Mouse (Mus musculus): ENCODE results near the gene Socs3. TPM values are rescaled to one million over a fixed set of nuclear protein-coding genes. Genes with fewer than 3 reads are reported as not detected.
A peak's percentile ranks its signal among the peaks of the same experiment; 100 is the strongest.

The Socs3 gene
- polyA plus RNA-seq, 1 experiment, result 64.6 TPM

GRCm38 (mm10) chr11:117936202-117936601 lies 33.6 kb downstream of the Socs3 start:
- WGBS, result 19% methylated on average over 8 of the region's 8 CpGs
- DNase-seq (ENCODE audit: low read depth, low spot score), result peak; percentile 59

GRCm38 (mm10) chr11:117935616-117936015 lies 34.2 kb downstream of the Socs3 start:
- no peak for DNase-seq (ENCODE audit: low read depth, low spot score)
- 61% methylated on average over 9 of the region's 9 CpGs for WGBS

GRCm38 (mm10) chr11:117934576-117935368 lies 35.1 kb downstream of the Socs3 start:
- DNase-seq (ENCODE audit: low read depth, low spot score), result no peak
- 68% methylated on average over 5 of the region's 5 CpGs for WGBS

- 10% methylated on average over 2 of the region's 2 CpGs for WGBS
- DNase-seq (ENCODE audit: low read depth, low spot score), result peak; percentile 68
These were observed 35.7 kb downstream of the Socs3 start for GRCm38 (mm10) chr11:117934168-117934567.

GRCm38 (mm10) chr11:117932195-117932594 lies 37.7 kb downstream of the Socs3 start:
- DNase-seq (ENCODE audit: low read depth, low spot score), result no peak
- WGBS, result 7% methylated on average over 4 of the region's 4 CpGs

GRCm38 (mm10) chr11:117931576-117931975 lies 38.3 kb downstream of the Socs3 start:
- no peak for DNase-seq (ENCODE audit: low read depth, low spot score)
- 67% methylated on average over 6 of the region's 6 CpGs for WGBS

GRCm38 (mm10) chr11:117930781-117931338 lies 39.0 kb downstream of the Socs3 start:
- no peak for DNase-seq (ENCODE audit: low read depth, low spot score)
- WGBS, result 3% methylated on average over 47 of the region's 48 CpGs

GRCm38 (mm10) chr11:117925541-117925940 lies 44.3 kb downstream of the Socs3 start:
- 89% methylated on average over 1 of the region's 1 CpGs for WGBS
- DNase-seq (ENCODE audit: low read depth, low spot score), result no peak

- no peak for DNase-seq (ENCODE audit: low read depth, low spot score)
- 27% methylated on average over 6 of the region's 6 CpGs for WGBS
These were observed 45.4 kb downstream of the Socs3 start for GRCm38 (mm10) chr11:117924466-117924865.

- WGBS, result 88% methylated on average over 11 of the region's 11 CpGs
- no peak for DNase-seq (ENCODE audit: low read depth, low spot score)
These were observed 46.6 kb downstream of the Socs3 start for GRCm38 (mm10) chr11:117923279-117923678.

GRCm38 (mm10) chr11:117919211-117919610 lies 50.6 kb downstream of the Socs3 start:
- DNase-seq (ENCODE audit: low read depth, low spot score), result no peak
- WGBS, result 33% methylated on average over 5 of the region's 5 CpGs

GRCm38 (mm10) chr11:117918541-117918940 lies 51.3 kb downstream of the Socs3 start:
- WGBS, result 79% methylated on average over 11 of the region's 11 CpGs
- no peak for DNase-seq (ENCODE audit: low read depth, low spot score)

Other genes starting within 250 kb of the Socs3 start
- gene Tmc8, start 188.0 kb downstream of the Socs3 start, polyA plus RNA-seq (2012; rRNA removed), result 25.5 and 33.4 TPM in 2 replicates
- 66.3 and 76.5 TPM in 2 replicates for gene Tmc6, start 187.8 kb downstream of the Socs3 start, polyA plus RNA-seq (2012; rRNA removed)
- gene 6030468B19Rik, start 172.4 kb downstream of the Socs3 start, polyA plus RNA-seq (2012; rRNA removed), result 0.40 and 0.41 TPM in 2 replicates
- gene Gm20708, start 160.4 kb downstream of the Socs3 start, polyA plus RNA-seq (2012; rRNA removed), result not detected in 2 replicates
- 317 and 353 TPM in 2 replicates for gene Syngr2, start 160.4 kb downstream of the Socs3 start, polyA plus RNA-seq (2012; rRNA removed)
- 9.3 and 13.5 TPM in 2 replicates for gene Afmid, start 144.1 kb downstream of the Socs3 start, polyA plus RNA-seq (2012; rRNA removed)
- gene Tk1, start 144.0 kb downstream of the Socs3 start, polyA plus RNA-seq (2012; rRNA removed), result 79.4 and 95.1 TPM in 2 replicates
- 35.8 and 45.0 TPM in 2 replicates for gene Birc5, start 120.8 kb downstream of the Socs3 start, polyA plus RNA-seq (2012; rRNA removed)
- gene Tmem235, start 109.3 kb downstream of the Socs3 start, polyA plus RNA-seq (2012; rRNA removed), result 0.09 and 0.26 TPM in 2 replicates
- 24.4 and 25.7 TPM in 2 replicates for gene Tha1, start 96.6 kb downstream of the Socs3 start, polyA plus RNA-seq (2012; rRNA removed)
- 46.4 and 50.6 TPM in 2 replicates for gene Pgs1, start 16.2 kb upstream of the Socs3 start, polyA plus RNA-seq (2012; rRNA removed)
- 0.11 and 0.27 TPM in 2 replicates for gene Dnah17, start 160.6 kb upstream of the Socs3 start, polyA plus RNA-seq (2012; rRNA removed)

Data from large intestine, adult 2 months (tissue).